14 mouse cellular contexts compared by ENCODE assay signal in genomic region chr16:34122486-34122885, GRCm38 (mm10).
"Had no signal": no experiment of that assay in that cellular context is flagged by ENCODE, and none has a peak within 500 bp of the region (broad histone marks: within the 10 kb centered on the region; RNA-seq: fewer than 3 reads in every experiment).

No protein-coding gene starts in this region.

- DNase-seq: kidney, adult 8-10 months; kidney, postnatal 25 days; liver; liver, embryonic 13.5 days; liver, postnatal 0 days; lung, postnatal 14 days; spleen, adult 18-20 months; thymus, adult 18-20 months; thymus, postnatal 14 days had no signal

- H3K4me3 ChIP-seq: limb, embryonic 12.5 days; liver, embryonic 13.5 days; lung, embryonic 15.5 days; neural tube, embryonic 13.5 days had no signal

- H3K4me2 ChIP-seq: limb, embryonic 12.5 days; liver, embryonic 13.5 days; lung, embryonic 15.5 days; neural tube, embryonic 13.5 days had no signal

- H3K36me3 ChIP-seq: limb, embryonic 12.5 days; liver, embryonic 13.5 days; lung, embryonic 15.5 days had no signal

- H3K27me3 ChIP-seq: liver, embryonic 13.5 days; lung, embryonic 15.5 days; neural tube, embryonic 13.5 days had no signal

- H3K9me3 ChIP-seq: limb, embryonic 12.5 days; liver, embryonic 13.5 days; lung, embryonic 15.5 days; neural tube, embryonic 13.5 days had no signal

- ATAC-seq: inflammation-experienced regulatory T-cells, adult 6 months; intestine, postnatal 0 days; liver, postnatal 0 days had no signal

- H3K27ac ChIP-seq: limb, embryonic 12.5 days; liver, embryonic 13.5 days; lung, embryonic 15.5 days; neural tube, embryonic 13.5 days had no signal

- H3K9ac ChIP-seq: limb, embryonic 12.5 days; liver, embryonic 13.5 days; liver, postnatal 0 days; lung, embryonic 15.5 days; neural tube, embryonic 13.5 days had no signal

- H3K4me1 ChIP-seq: liver, embryonic 13.5 days had no signal
